Mouse (Mus musculus) stomach, embryonic 14.5 days (tissue): ENCODE measurements around the gene Slain2. TPM values are rescaled to one million over a fixed set of nuclear protein-coding genes. Genes with fewer than 3 reads are reported as not detected.

ENCODE experiments used
- ATAC-seq: fragments of 200-750 bp; cut with Nextera tagmentation; 2 replicates; pipeline ENCODE4 v1.8.0; 2017; ENCODE audit warnings: low read depth, moderate TSS enrichment; ENCODE audit not compliant: insufficient number of reproducible peaks, insufficient read depth, low FRiP score
- H3K27ac ChIP-seq: fragments of 300-500 bp; sonication (generic); 2 replicates; pipeline ENCODE4 v1.5.1; 2014; ENCODE audit warnings: mild to moderate bottlenecking, low read length, moderate library complexity, mixed read lengths
- H3K27me3 ChIP-seq: fragments of 300-500 bp; sonication (generic); 2 replicates; pipeline ENCODE4 v1.6.1; 2014; ENCODE audit warnings: low read length, control low read depth, mixed read lengths; ENCODE audit not compliant: control insufficient read depth, insufficient read depth
- H3K36me3 ChIP-seq: fragments of 300-500 bp; sonication (generic); 2 replicates; pipeline ENCODE4 v1.6.1; 2014; ENCODE audit warnings: mild to moderate bottlenecking, control low read depth, low read length, moderate library complexity, mixed read lengths; ENCODE audit not compliant: control insufficient read depth, insufficient read depth
- H3K4me1 ChIP-seq: fragments of 300-500 bp; sonication (generic); 2 replicates; pipeline ENCODE4 v1.6.1; 2014; ENCODE audit warnings: low read length, control low read depth, mixed read lengths; ENCODE audit not compliant: control insufficient read depth, insufficient read depth
- H3K4me2 ChIP-seq: fragments of 300-500 bp; sonication (generic); replicated peaks from 2 replicates; pipeline ENCODE4 v1.6.1; 2014; ENCODE audit warnings: low read depth, low read length, control low read depth
- H3K4me3 ChIP-seq: fragments of 300-500 bp; sonication (generic); 2 replicates; pipeline ENCODE4 v1.5.1; 2014; ENCODE audit warnings: low read depth, low read length, control low read depth
- H3K9ac ChIP-seq: fragments of 300-500 bp; sonication (generic); replicated peaks from 2 replicates; pipeline ENCODE4 v1.6.1; 2014; ENCODE audit warnings: low read depth, mild to moderate bottlenecking, control low read depth, low read length, moderate library complexity, mixed read lengths
- H3K9me3 ChIP-seq: fragments of 300-500 bp; sonication (generic); 2 replicates; pipeline ENCODE4 v1.6.1; 2016; ENCODE audit warnings: low read depth, low read length, control low read depth; ENCODE audit not compliant: control insufficient read depth
- WGBS: fragments of 180-500 bp; shearing (Covaris S2); extraction: QIAGEN DNeasy Blood & Tissue Kit; methylation state at CpG from one replicate; pipeline ENCODE4 v1.1.7; 2014; 5-methylcytosine and 5-hydroxymethylcytosine counted together
- polyA plus RNA-seq: library from polyadenylated mRNA; unstranded; fragments of >200 nt; fragmentation: Nextera tagmentation; extraction: Ambion mirVana; gene quantifications from 2 replicates; pipeline ENCODE4 v1.2.1, GENCODE M21; 2014

Slain2 gene
- polyA plus RNA-seq, 1 experiment from 2014 or later: 22.6 TPM

DNA sequence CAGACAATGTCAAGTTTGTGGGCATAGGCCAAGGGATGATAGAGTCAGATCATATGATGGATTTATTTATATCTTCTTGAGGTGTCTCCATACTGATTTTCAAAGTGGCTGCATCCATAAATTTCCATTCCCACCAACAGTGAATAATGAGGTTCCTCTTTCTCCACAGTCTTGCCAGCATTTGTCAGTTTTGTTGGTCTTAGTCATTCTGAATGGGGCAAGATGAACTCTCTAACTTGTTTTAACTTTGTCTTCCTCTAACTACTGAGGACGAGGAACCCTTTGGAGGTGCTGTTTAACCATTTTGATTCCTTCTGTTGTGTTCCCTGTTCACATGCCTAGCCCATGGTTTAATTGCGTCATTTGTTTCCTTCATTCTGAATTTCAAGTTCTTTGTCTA is 36.1 kb downstream of the Slain2 start:
- WGBS: 86% methylated on average over 2 of the region's 2 CpGs
- Histone ChIP-seq H3K4me1 (no peaks in the 10 kb centered on the region), H3K36me3 (peaks cover 2% of the 10 kb centered on the region), H3K9ac (no peak overlapping the region), H3K4me2 (no peak overlapping the region), H3K4me3 (no peak overlapping the region), H3K27ac (no peak overlapping the region), H3K9me3 (no peaks in the 10 kb centered on the region), H3K27me3 (no peaks in the 10 kb centered on the region)
- ATAC-seq: no peak

GRCm38 (mm10) chr5:72953996-72954604 is 40.0 kb downstream of the Slain2 start:
- 44% methylated on average over 3 of the region's 3 CpGs for WGBS
- no peak overlapping the region for H3K4me2 ChIP-seq
- no peaks in the 10 kb centered on the region for H3K4me1 ChIP-seq
- no peak overlapping the region for H3K27ac ChIP-seq
- no peak for ATAC-seq
- H3K27me3 ChIP-seq: no peaks in the 10 kb centered on the region
- no peak overlapping the region for H3K4me3 ChIP-seq
- no peaks in the 10 kb centered on the region; the same call in 1 of the 2 replicates for H3K36me3 ChIP-seq
- H3K9me3 ChIP-seq: no peaks in the 10 kb centered on the region
- no peak overlapping the region for H3K9ac ChIP-seq

DNA sequence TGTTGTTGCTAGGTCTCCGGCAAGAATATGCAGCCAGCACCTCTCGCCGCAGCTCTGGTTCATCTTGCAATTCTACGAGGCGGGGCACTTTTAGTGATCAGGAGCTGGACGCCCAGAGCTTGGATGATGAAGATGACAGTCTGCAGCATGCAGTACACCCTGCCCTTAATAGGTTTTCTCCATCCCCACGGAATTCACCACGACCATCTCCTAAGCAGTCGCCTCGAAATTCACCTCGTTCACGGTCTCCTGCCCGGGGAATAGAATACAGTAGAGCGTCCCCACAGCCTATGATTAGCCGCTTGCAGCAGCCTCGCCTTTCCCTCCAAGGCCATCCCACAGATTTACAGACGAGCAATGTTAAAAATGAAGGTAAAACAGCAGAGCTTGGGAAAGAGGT is 43.2 kb downstream of the Slain2 start:
- no peak for ATAC-seq
- Histone ChIP-seq H3K27ac (no peak overlapping the region), H3K9ac (no peak overlapping the region), H3K36me3 (no peaks in the 10 kb centered on the region; the same call in none of the 2 replicates), H3K27me3 (no peaks in the 10 kb centered on the region), H3K4me3 (no peak overlapping the region), H3K4me2 (no peak overlapping the region), H3K4me1 (no peaks in the 10 kb centered on the region), H3K9me3 (no peaks in the 10 kb centered on the region)
- 88% methylated on average over 17 of the region's 17 CpGs for WGBS

DNA sequence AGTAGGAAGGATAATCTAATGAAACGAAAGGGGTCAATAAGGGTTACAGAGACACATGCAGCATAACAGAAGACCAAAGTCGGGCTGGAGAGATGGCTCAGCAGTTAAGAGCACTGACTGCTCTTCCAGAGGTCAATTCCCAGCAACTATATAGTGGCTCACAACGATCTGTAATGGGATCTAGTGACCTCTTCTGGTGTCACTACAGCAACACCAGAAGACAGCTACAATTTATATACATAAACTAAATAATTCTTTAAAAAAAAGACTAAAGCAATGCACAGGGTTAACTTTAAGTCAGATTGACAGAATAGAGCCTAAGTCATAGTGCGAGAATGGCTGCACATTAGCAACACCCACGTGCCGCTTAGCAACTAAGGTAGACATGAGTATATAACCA is 46.0 kb downstream of the Slain2 start:
- no peak overlapping the region for H3K9ac ChIP-seq
- no peaks in the 10 kb centered on the region for H3K4me1 ChIP-seq
- H3K9me3 ChIP-seq: no peaks in the 10 kb centered on the region
- no peak overlapping the region for H3K27ac ChIP-seq
- no peaks in the 10 kb centered on the region for H3K27me3 ChIP-seq
- H3K36me3 ChIP-seq: no peaks in the 10 kb centered on the region; the same call in none of the 2 replicates
- no peak for ATAC-seq
- H3K4me2 ChIP-seq: no peak overlapping the region
- WGBS: 75% methylated on average over 6 of the region's 6 CpGs
- H3K4me3 ChIP-seq: no peak overlapping the region

DNA sequence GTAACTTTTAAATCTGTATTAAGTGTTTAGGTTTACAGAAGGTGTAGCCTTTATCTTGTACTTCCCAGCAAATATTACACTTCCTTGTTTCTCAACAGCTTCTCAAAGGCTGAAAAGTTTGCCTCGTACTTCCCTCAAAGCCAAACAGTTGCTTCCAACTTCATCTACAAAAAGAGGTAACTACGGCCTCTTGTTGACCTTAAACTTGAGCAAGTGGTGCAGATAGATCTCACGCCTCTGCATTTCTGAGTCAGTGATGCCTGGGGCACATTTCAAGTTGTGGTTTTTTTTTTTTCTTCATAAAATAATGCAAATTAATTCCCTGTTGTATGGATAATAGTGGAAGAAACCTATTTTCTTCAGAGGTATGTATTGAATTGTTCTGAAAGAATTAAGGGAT is 51.6 kb downstream of the Slain2 start:
- ATAC-seq: no peak
- Histone ChIP-seq H3K4me1 (no peaks in the 10 kb centered on the region), H3K36me3 (peaks cover 8% of the 10 kb centered on the region), H3K4me3 (no peak overlapping the region), H3K27ac (no peak overlapping the region), H3K4me2 (no peak overlapping the region), H3K9me3 (no peaks in the 10 kb centered on the region), H3K27me3 (no peaks in the 10 kb centered on the region), H3K9ac (no peak overlapping the region)
- 79% methylated on average over 3 of the region's 3 CpGs for WGBS

GRCm38 (mm10) chr5:72972435-72972834 is 58.3 kb downstream of the Slain2 start:
- Histone ChIP-seq H3K4me1 (0 out of 2 replicates have a peak, but pooled peaks cover 7% of the 10 kb centered on the region), H3K9me3 (no peaks in the 10 kb centered on the region), H3K9ac (no peak overlapping the region), H3K36me3 (peaks cover 24% of the 10 kb centered on the region; the same call in 1 of the 2 replicates), H3K27me3 (no peaks in the 10 kb centered on the region), H3K4me2 (no peak overlapping the region), H3K4me3 (no peak overlapping the region), H3K27ac (peak overlapping the region; percentile 44; the same call in 1 of the 2 replicates)
- 0 out of 2 replicates have a peak, but pooled peaks have one; percentile 28 for ATAC-seq
- WGBS: 58% methylated on average over 4 of the region's 4 CpGs

DNA sequence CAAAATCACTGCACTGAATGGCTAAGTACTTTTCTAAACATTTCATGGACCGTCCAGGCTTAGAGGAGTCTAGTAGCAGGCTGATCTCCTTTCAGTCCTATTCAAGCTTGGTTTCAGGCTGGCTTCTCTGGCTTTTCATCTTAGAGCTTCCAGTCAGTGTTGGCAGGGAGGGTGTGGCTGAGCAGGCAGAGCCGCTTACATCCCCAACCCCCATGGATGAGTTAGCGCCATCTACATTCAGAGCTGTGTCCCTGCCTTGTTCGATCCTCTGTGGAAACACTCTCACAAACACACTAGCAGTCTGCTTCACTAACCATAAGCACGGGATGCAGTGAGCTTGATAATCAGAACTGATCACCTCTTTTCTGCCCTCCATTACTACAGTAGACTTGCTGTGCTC is 58.8 kb downstream of the Slain2 start:
- 55% methylated on average over 5 of the region's 5 CpGs for WGBS
- no peak overlapping the region for H3K9ac ChIP-seq
- H3K36me3 ChIP-seq: peaks cover 24% of the 10 kb centered on the region; the same call in 1 of the 2 replicates
- H3K4me2 ChIP-seq: no peak overlapping the region
- H3K4me3 ChIP-seq: no peak overlapping the region
- H3K4me1 ChIP-seq: 0 out of 2 replicates have a peak, but pooled peaks cover 7% of the 10 kb centered on the region
- ATAC-seq: peak; percentile 49; the same call in 1 of the 2 replicates
- no peaks in the 10 kb centered on the region for H3K27me3 ChIP-seq
- H3K27ac ChIP-seq: peak overlapping the region; percentile 44; the same call in 1 of the 2 replicates
- H3K9me3 ChIP-seq: no peaks in the 10 kb centered on the region

DNA sequence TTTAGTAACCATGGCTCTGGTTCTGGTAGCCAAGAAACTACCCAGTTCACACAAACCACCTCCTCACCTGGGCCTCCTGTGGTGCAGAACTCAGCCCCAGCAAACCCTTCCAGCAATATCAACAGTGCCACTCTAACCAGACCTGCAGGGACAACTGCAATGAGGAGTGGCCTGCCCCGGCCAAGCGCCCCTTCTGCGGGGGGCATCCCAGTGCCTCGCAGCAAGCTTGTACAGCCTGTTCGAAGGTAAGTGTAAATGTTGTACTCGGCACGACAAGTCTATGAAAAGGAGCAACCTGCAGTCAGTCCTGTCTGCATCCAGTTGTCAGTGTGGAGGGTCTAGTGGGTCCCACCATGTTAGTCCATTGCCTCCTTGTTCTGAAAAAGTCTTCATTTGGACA is 60.5 kb downstream of the Slain2 start, which contains the start of gene Gm10135:
TSS of gene Gm10135 (minus strand) at position 101 of the 400 bp plus-strand sequence.
- H3K36me3 ChIP-seq: peaks cover 19% of the 10 kb centered on the region; the same call in 1 of the 2 replicates

More for the DNA sequence above, 60.5 kb downstream of the Slain2 start, which contains the start of gene Gm10135:
- 0 out of 2 replicates have a peak, but pooled peaks cover 7% of the 10 kb centered on the region for H3K4me1 ChIP-seq
- H3K27ac ChIP-seq: no peak within 1 kb of the TSS
- WGBS: 95% methylated on average over 7 of the region's 7 CpGs
- H3K27me3 ChIP-seq: no peaks in the 10 kb centered on the region
- ATAC-seq: no peak
- no peak within 1 kb of the TSS for H3K9ac ChIP-seq
- H3K4me3 ChIP-seq: no peak within 1 kb of the TSS
- H3K4me2 ChIP-seq: no peak within 1 kb of the TSS
- no peaks in the 10 kb centered on the region for H3K9me3 ChIP-seq
